Mouse (Mus musculus) CH12.LX (cell line): ENCODE measurements around the gene Lrch1.

ENCODE experiments used
- BHLHE40 ChIP-seq: IDR thresholded peaks from 2 replicates; pipeline ENCODE4 v1.6.1; 2011; ENCODE audit warnings: mild to moderate bottlenecking, low read depth, low read length, improper control_type of control experiment
- CHD2 ChIP-seq: IDR thresholded peaks from 2 replicates; pipeline ENCODE4 v1.6.1; 2011; ENCODE audit warnings: low read length, improper control_type of control experiment
- CTCF ChIP-seq, 2 experiments: IDR thresholded peaks in 1 of 2; conservative IDR thresholded peaks in 1 of 2; 2 replicates each; pipeline ENCODE4 v1.5.1; 2011 to 2012; ENCODE audit warnings: low read depth in 2 of 2, low read length in 2 of 2, improper control_type of control experiment in 1 of 2, inconsistent platforms in 1 of 2, mild to moderate bottlenecking in 1 of 2, moderate library complexity in 1 of 2
- E2F4 ChIP-seq: IDR thresholded peaks from 2 replicates; pipeline ENCODE4 v1.6.1; 2011; ENCODE audit warnings: low read depth, low read length, improper control_type of control experiment; ENCODE audit not compliant: insufficient replicate concordance
- ELF1 ChIP-seq: IDR thresholded peaks from 2 replicates; pipeline ENCODE4 v1.6.1; 2014; ENCODE audit warnings: low read depth, mild to moderate bottlenecking, inconsistent platforms, low read length, improper control_type of control experiment
- EP300 ChIP-seq: IDR thresholded peaks from 2 replicates; pipeline ENCODE4 v1.6.1; 2011; ENCODE audit warnings: low read length, improper control_type of control experiment
- GABPA ChIP-seq: IDR thresholded peaks from 2 replicates; pipeline ENCODE4 v1.6.1; 2012; ENCODE audit warnings: low read depth, low read length, improper control_type of control experiment, inconsistent platforms; ENCODE audit not compliant: insufficient replicate concordance
- JUND ChIP-seq: conservative IDR thresholded peaks from 2 replicates; pipeline ENCODE4 v1.6.1; 2011; ENCODE audit warnings: low read depth, low read length, improper control_type of control experiment
- MAFK ChIP-seq: IDR thresholded peaks from 2 replicates; pipeline ENCODE4 v1.6.1; 2011; ENCODE audit warnings: low read length, improper control_type of control experiment; ENCODE audit not compliant: insufficient replicate concordance
- MEF2A ChIP-seq: IDR thresholded peaks from 2 replicates; pipeline ENCODE4 v1.6.1; 2014; ENCODE audit warnings: low read depth, mild to moderate bottlenecking, inconsistent platforms, low read length, improper control_type of control experiment, borderline replicate concordance
- POLR2A ChIP-seq: IDR thresholded peaks from 2 replicates; pipeline ENCODE4 v1.6.1; 2011; ENCODE audit warnings: low read depth, mild to moderate bottlenecking, improper control_type of control experiment, low read length
- ZMIZ1 ChIP-seq: IDR thresholded peaks from 2 replicates; pipeline ENCODE4 v1.6.1; 2012; ENCODE audit warnings: low read depth, mild to moderate bottlenecking, inconsistent platforms, low read length, improper control_type of control experiment

- TF ChIP-seq EP300 (no peak), GABPA (no peak), BHLHE40 (no peak), CTCF (conservative IDR thresholded peaks at IDR 0.05 in 1 of 2, IDR thresholded peaks at IDR 0.05 in 1 of 2; ENCODE audit: low read depth in 2 of 2, low read length in 2 of 2) (no peak), E2F4 (no peak), ZMIZ1 (no peak), POLR2A (no peak), MAFK (no peak), CHD2 (no peak), MEF2A (no peak), JUND (no peak), ELF1 (no peak)
These were observed 38.9 kb upstream of the Lrch1 start for GRCm38 (mm10) chr14:74986527-74986926.
